Mouse (Mus musculus) G1E (cell line): Measurements from ENCODE around the gene Nrg4. TPM values are rescaled to one million over a fixed set of nuclear protein-coding genes. Genes with fewer than 3 reads are reported as not detected.

ENCODE experiments used
- ATAC-seq: 2 replicates; pipeline ENCODE4 v1.8.0; 2016; ENCODE audit warnings: mild to moderate bottlenecking; ENCODE audit not compliant: insufficient number of reproducible peaks, poor library complexity, low FRiP score, severe bottlenecking; ENCODE audit errors: extremely low read depth
- DNase-seq: peaks from one replicate; pipeline ENCODE4 v3.0.0; 2012; ENCODE audit warnings: low spot score
- H3K27me3 ChIP-seq: 2 replicates; pipeline ENCODE4 v1.6.1; 2012; ENCODE audit warnings: mild to moderate bottlenecking, low read length, inconsistent platforms; ENCODE audit not compliant: insufficient read depth
- H3K36me3 ChIP-seq: replicated peaks from 2 replicates; pipeline ENCODE3; 2012; ENCODE audit warnings: mild to moderate bottlenecking, inconsistent platforms
- H3K4me1 ChIP-seq: 2 replicates; pipeline ENCODE4 v1.6.1; 2012; ENCODE audit warnings: low read depth, low read length, inconsistent platforms, mixed read lengths; ENCODE audit not compliant: insufficient read depth
- H3K4me3 ChIP-seq: 2 replicates; pipeline ENCODE4 v1.5.1; 2012; ENCODE audit warnings: low read depth, mild to moderate bottlenecking, inconsistent platforms, low read length, moderate library complexity, mixed read lengths
- H3K9me3 ChIP-seq: replicated peaks from 2 replicates; pipeline ENCODE4 v1.6.1; 2012; ENCODE audit warnings: inconsistent platforms
- CTCF ChIP-seq: IDR thresholded peaks from 2 replicates; pipeline ENCODE4 v1.5.1; 2012; ENCODE audit warnings: low read depth, low read length, inconsistent platforms, mixed read lengths
- GATA1 ChIP-seq: IDR thresholded peaks from 2 replicates; pipeline ENCODE4 v1.6.1; 2012; ENCODE audit warnings: borderline replicate concordance, low read length, inconsistent platforms, mixed read lengths
- GATA2 ChIP-seq: IDR thresholded peaks from 2 replicates; pipeline ENCODE4 v1.6.1; 2012; ENCODE audit warnings: low read depth, low read length, inconsistent platforms, borderline replicate concordance
- POLR2AphosphoS5 ChIP-seq: IDR thresholded peaks from 2 replicates; pipeline ENCODE4 v1.6.1; 2012; ENCODE audit warnings: low read depth, low read length, inconsistent platforms; ENCODE audit not compliant: insufficient replicate concordance
- TAL1 ChIP-seq: conservative IDR thresholded peaks from 2 replicates; pipeline ENCODE4 v1.6.1; 2012; ENCODE audit warnings: low read depth, low read length, inconsistent platforms, mixed read lengths
- polyA plus RNA-seq: library from polyadenylated mRNA; stranded (reverse); fragments of >175 nt; gene quantifications from 2 replicates; pipeline ENCODE4 v1.2.3, GENCODE M21; 2012
- total RNA-seq, 2 experiments: library from RNA; stranded (forward) in 1 of 2; stranded (reverse) in 1 of 2; fragments of 200-1000 nt in 1 of 2; fragments of >200 nt in 1 of 2; fragmentation: Nextera tagmentation in 1 of 2; gene quantifications; 2 replicates each; pipeline ENCODE4 v1.2.3; 2014 to 2017

Nrg4 gene
- total and polyA plus RNA-seq, 3 experiments = 0.22 TPM; not detected in 2

DNA sequence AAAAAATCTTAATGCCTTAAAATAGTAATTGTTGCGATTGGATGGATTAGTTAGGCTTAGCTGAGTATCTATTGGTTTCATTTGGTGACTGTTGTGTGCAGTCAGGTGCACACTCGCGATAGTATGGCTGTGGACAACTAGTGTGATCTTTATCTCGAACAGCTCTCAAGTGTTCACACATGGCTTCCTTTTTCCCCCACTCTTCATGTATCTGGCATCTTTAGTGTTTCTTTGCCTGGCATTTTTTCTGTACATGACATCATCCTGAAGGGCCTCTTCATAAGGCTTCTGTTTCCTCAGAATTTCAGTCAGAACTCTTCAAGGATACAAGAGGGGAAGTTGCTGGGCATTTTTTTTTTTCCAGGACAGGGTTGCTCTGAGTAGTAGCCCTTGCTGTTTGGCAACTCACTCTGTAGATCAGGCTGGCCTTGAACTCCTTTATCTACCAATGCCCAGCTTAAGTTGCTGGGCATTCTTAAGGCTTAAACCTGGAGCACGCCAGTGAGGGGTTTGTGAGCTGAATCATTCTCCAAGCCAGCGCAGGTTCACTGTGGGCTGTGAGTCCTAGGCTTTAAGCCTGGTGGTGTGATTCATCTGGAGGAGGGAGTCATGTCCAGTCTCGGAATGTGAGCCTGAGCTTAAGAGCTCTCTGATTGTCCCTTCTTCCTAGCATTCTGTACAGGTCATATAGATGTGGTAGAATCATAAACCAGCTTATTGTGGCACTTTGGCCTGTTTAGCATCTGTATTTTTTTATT, 155.8 kb downstream of the Nrg4 start:
- ATAC-seq (peak; percentile 89), DNase-seq (peak; percentile 17)
- H3K36me3 ChIP-seq = peaks cover 66% of the 10 kb centered on the region
- no peaks in the 10 kb centered on the region for H3K27me3 ChIP-seq
- H3K9me3 ChIP-seq = no peaks in the 10 kb centered on the region
- H3K4me3 ChIP-seq = peak overlapping the region; percentile 8; the same call in 1 of the 2 replicates
- H3K4me1 ChIP-seq = peaks cover 42% of the 10 kb centered on the region
- TF ChIP-seq CTCF = no peak
- no peak for TF ChIP-seq GATA2
- no peak for TF ChIP-seq POLR2AphosphoS5
- TF ChIP-seq GATA1 = no peak
- peak; percentile 77 for TF ChIP-seq TAL1

Other genes with a start within 250 kb of the Nrg4 start
- 74.3 and 86.9 TPM in 2 replicates for gene Ube2q2, start 178.0 kb downstream of the Nrg4 start, total RNA-seq (2014; fragmentation: Nextera tagmentation)
- 78.4 and 90.6 TPM in 2 replicates for gene Ube2q2, start 178.0 kb downstream of the Nrg4 start, total RNA-seq (2017)
- gene Ube2q2, start 178.0 kb downstream of the Nrg4 start, polyA plus RNA-seq = 31.6 and 42.3 TPM in 2 replicates
- gene Fbxo22, start 117.9 kb downstream of the Nrg4 start, total RNA-seq (2014; fragmentation: Nextera tagmentation) = 70.2 and 88.0 TPM in 2 replicates
- gene Fbxo22, start 117.9 kb downstream of the Nrg4 start, total RNA-seq (2017) = 57.0 and 60.0 TPM in 2 replicates
- gene Fbxo22, start 117.9 kb downstream of the Nrg4 start, polyA plus RNA-seq = 12.0 and 14.5 TPM in 2 replicates
- gene Tmem266, start 69 bp upstream of the Nrg4 start, total RNA-seq (2014; fragmentation: Nextera tagmentation) = not detected in 2 replicates
- 0.05 and 0.12 TPM in 2 replicates for gene Tmem266, start 69 bp upstream of the Nrg4 start, total RNA-seq (2017)
- gene Tmem266, start 69 bp upstream of the Nrg4 start, polyA plus RNA-seq = 0.02 TPM in 1 of 2 replicates, not detected in the other
- gene Etfa, start 185.4 kb upstream of the Nrg4 start, total RNA-seq (2014; fragmentation: Nextera tagmentation) = 49.2 and 59.6 TPM in 2 replicates
- gene Etfa, start 185.4 kb upstream of the Nrg4 start, total RNA-seq (2017) = 41.8 and 44.2 TPM in 2 replicates
- 67.9 and 77.6 TPM in 2 replicates for gene Etfa, start 185.4 kb upstream of the Nrg4 start, polyA plus RNA-seq
- not detected in 2 replicates for gene Isl2, start 211.8 kb upstream of the Nrg4 start, total RNA-seq (2014; fragmentation: Nextera tagmentation)
- gene Isl2, start 211.8 kb upstream of the Nrg4 start, total RNA-seq (2017) = not detected in 2 replicates
- 0.03 and 0.17 TPM in 2 replicates for gene Isl2, start 211.8 kb upstream of the Nrg4 start, polyA plus RNA-seq